In the genomic region with DNA sequence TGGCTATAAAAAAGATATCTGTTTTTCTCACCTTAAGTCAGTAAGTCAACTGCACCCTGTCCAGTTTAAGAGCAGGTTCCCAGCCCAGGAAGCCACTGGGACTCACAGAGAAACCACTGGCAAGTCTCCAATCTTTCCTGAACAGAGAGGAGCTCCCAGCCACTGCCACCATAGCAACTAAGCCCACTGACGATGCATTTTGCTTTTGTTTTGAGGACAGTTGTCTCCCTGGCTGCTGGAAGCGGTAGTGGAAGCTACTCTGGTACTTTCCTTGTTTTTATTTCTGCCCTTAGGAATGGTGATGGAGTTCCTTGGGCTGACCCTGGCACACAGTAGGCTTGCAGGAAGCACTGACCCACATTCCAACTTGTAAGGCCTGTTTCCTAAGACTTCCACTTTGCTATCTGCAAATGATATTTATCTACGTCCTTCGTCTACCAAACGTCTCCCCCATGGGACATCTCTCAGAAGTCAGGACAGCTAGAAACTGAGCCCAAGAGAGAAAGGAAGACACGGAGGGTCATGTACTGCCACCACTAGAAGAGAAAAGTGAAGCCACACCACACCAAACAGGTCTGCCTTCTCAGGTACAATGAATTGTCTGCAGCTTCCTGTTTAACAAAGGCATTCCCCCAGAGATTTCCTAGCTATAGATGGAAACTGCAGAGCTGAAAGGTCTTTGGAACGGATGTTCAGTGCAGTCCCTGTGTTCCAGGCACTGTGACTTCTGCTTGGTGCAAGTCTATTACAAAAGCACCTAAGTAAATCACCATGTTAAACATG, we compare ENCODE assay signal across 21 mouse cellular contexts.
DNase-seq lines count a peak whose midpoint lies in the region; ATAC-seq and TF ChIP-seq lines count a peak whose summit lies in the region.
"Had no signal": no experiment of that assay in that cellular context is flagged by ENCODE, and none has a peak within 500 bp of the region (broad histone marks: within the 10 kb centered on the region; RNA-seq: fewer than 3 reads in every experiment).

No protein-coding gene starts in this region.

- DNase-seq in forebrain, postnatal 0 days: peak; percentile 37
- DNase-seq in midbrain, embryonic 11.5 days (ENCODE audit: low spot score, missing footprints): no peak
- no peak for DNase-seq in frontal cortex, postnatal 14 days (ENCODE audit: low spot score in 2 of 2)
- DNase-seq: adrenal gland, postnatal 14 days; cerebellum, adult 2 months; kidney, adult 18-20 months; kidney, postnatal 14 days; layer of hippocampus, adult 9-11 months; liver; liver, postnatal 0 days; right cerebral cortex, postnatal 25 days; thymus, postnatal 14 days had no signal

- no peaks in the 10 kb centered on the region for H3K9me3 ChIP-seq in forebrain, postnatal 0 days (ENCODE audit: low read length)
- no peaks in the 10 kb centered on the region for H3K9me3 ChIP-seq in forebrain, embryonic 12.5 days
- no peaks in the 10 kb centered on the region for H3K9me3 ChIP-seq in hindbrain, embryonic 13.5 days
- no peaks in the 10 kb centered on the region for H3K9me3 ChIP-seq in hindbrain, embryonic 12.5 days (replicated peaks)
- no peaks in the 10 kb centered on the region for H3K9me3 ChIP-seq in midbrain, embryonic 11.5 days (ENCODE audit: control insufficient read depth, low read length)
- H3K9me3 ChIP-seq in midbrain, embryonic 16.5 days (replicated peaks; ENCODE audit: control insufficient read depth, low read length, poor library complexity, severe bottlenecking): no peaks in the 10 kb centered on the region
- H3K9me3 ChIP-seq: embryonic facial prominence, embryonic 12.5 days; neural tube, embryonic 13.5 days had no signal

- no peak for TF ChIP-seq CTCF in forebrain, postnatal 0 days (IDR thresholded peaks at IDR 0.05; ENCODE audit: low read depth)

- ATAC-seq in forebrain, postnatal 0 days: peak; percentile 53; the same call in 1 of the 2 replicates
- ATAC-seq in forebrain, embryonic 12.5 days (ENCODE audit: low FRiP score): no peak
- 0 out of 2 replicates have a peak, but pooled peaks have one; percentile 17 for ATAC-seq in hindbrain, embryonic 13.5 days (ENCODE audit: low FRiP score)
- ATAC-seq in hindbrain, embryonic 12.5 days (ENCODE audit: low FRiP score): no peak
- 0 out of 2 replicates have a peak, but pooled peaks have one; percentile 11 for ATAC-seq in midbrain, embryonic 11.5 days (ENCODE audit: low FRiP score)
- ATAC-seq in midbrain, embryonic 16.5 days: no peak; the same call in 1 of the 2 replicates
- ATAC-seq: activated CD4-positive, CD25-positive, alpha-beta regulatory T cell, adult 4 months; liver, postnatal 0 days; Patski had no signal

- no peak overlapping the region for H3K9ac ChIP-seq in forebrain, postnatal 0 days
- H3K9ac ChIP-seq in forebrain, embryonic 12.5 days: no peak overlapping the region
- H3K9ac ChIP-seq in hindbrain, embryonic 13.5 days: no peak overlapping the region
- no peak overlapping the region for H3K9ac ChIP-seq in hindbrain, embryonic 12.5 days
- no peak overlapping the region for H3K9ac ChIP-seq in midbrain, embryonic 11.5 days (ENCODE audit: low read length)
- no peak overlapping the region for H3K9ac ChIP-seq in midbrain, embryonic 16.5 days (ENCODE audit: low read depth, low read length)
- H3K9ac ChIP-seq: embryonic facial prominence, embryonic 12.5 days; liver, postnatal 0 days; neural tube, embryonic 13.5 days had no signal

- H3K36me3 ChIP-seq in forebrain, postnatal 0 days (ENCODE audit: insufficient read depth): no peaks in the 10 kb centered on the region
- no peaks in the 10 kb centered on the region for H3K36me3 ChIP-seq in forebrain, embryonic 12.5 days (replicated peaks)
- no peaks in the 10 kb centered on the region for H3K36me3 ChIP-seq in hindbrain, embryonic 13.5 days
- no peaks in the 10 kb centered on the region for H3K36me3 ChIP-seq in hindbrain, embryonic 12.5 days
- H3K36me3 ChIP-seq in midbrain, embryonic 11.5 days (ENCODE audit: control insufficient read depth, insufficient read depth, low read length): no peaks in the 10 kb centered on the region
- H3K36me3 ChIP-seq in midbrain, embryonic 16.5 days (ENCODE audit: control insufficient read depth, insufficient read depth, low read length): no peaks in the 10 kb centered on the region
- H3K36me3 ChIP-seq: embryonic facial prominence, embryonic 12.5 days; neural tube, embryonic 13.5 days had no signal

- H3K4me3 ChIP-seq in forebrain, postnatal 0 days (ENCODE audit: low read depth, low read length): no peak overlapping the region
- H3K4me3 ChIP-seq in forebrain, embryonic 12.5 days (replicated peaks): no peak overlapping the region
- no peak overlapping the region for H3K4me3 ChIP-seq in hindbrain, embryonic 13.5 days
- no peak overlapping the region for H3K4me3 ChIP-seq in hindbrain, embryonic 12.5 days
- H3K4me3 ChIP-seq in midbrain, embryonic 11.5 days (ENCODE audit: low read depth, low read length): no peak overlapping the region
- no peak overlapping the region for H3K4me3 ChIP-seq in midbrain, embryonic 16.5 days (ENCODE audit: low read depth, low read length)
- H3K4me3 ChIP-seq in brown adipose tissue, adult 24 weeks (ENCODE audit: insufficient read depth, low read depth, low read length): no peak overlapping the region
- H3K4me3 ChIP-seq: embryonic facial prominence, embryonic 12.5 days; neural tube, embryonic 13.5 days had no signal

- 62% methylated on average over 7 of the region's 7 CpGs for WGBS in forebrain, postnatal 0 days
- WGBS in forebrain, embryonic 12.5 days: 70% methylated on average over 7 of the region's 7 CpGs
- WGBS in hindbrain, embryonic 13.5 days: 61% methylated on average over 7 of the region's 7 CpGs
- WGBS in hindbrain, embryonic 12.5 days: 66% methylated on average over 7 of the region's 7 CpGs
- WGBS in midbrain, embryonic 11.5 days: 63% methylated on average over 7 of the region's 7 CpGs
- 57% methylated on average over 7 of the region's 7 CpGs for WGBS in midbrain, embryonic 16.5 days

- H3K4me1 ChIP-seq in forebrain, postnatal 0 days (ENCODE audit: insufficient read depth): no peaks in the 10 kb centered on the region
- H3K4me1 ChIP-seq in forebrain, embryonic 12.5 days: 0 out of 2 replicates have a peak, but pooled peaks cover 3% of the 10 kb centered on the region
- peaks cover 15% of the 10 kb centered on the region for H3K4me1 ChIP-seq in hindbrain, embryonic 13.5 days (replicated peaks)
- H3K4me1 ChIP-seq in hindbrain, embryonic 12.5 days: no peaks in the 10 kb centered on the region
- no peaks in the 10 kb centered on the region for H3K4me1 ChIP-seq in midbrain, embryonic 11.5 days (ENCODE audit: control insufficient read depth, insufficient read depth, low read length)
- no peaks in the 10 kb centered on the region for H3K4me1 ChIP-seq in midbrain, embryonic 16.5 days (ENCODE audit: control insufficient read depth, insufficient read depth, low read length)
- peaks cover 27% of the 10 kb centered on the region; the same call in 1 of the 2 replicates for H3K4me1 ChIP-seq in brown adipose tissue, adult 24 weeks (ENCODE audit: control insufficient read depth, insufficient read depth, insufficient read length, low read length)
- H3K4me1 ChIP-seq: embryonic facial prominence, embryonic 12.5 days had no signal

- H3K27me3 ChIP-seq in forebrain, postnatal 0 days (ENCODE audit: insufficient read depth, low read length): no peaks in the 10 kb centered on the region
- H3K27me3 ChIP-seq in forebrain, embryonic 12.5 days: no peaks in the 10 kb centered on the region
- H3K27me3 ChIP-seq in hindbrain, embryonic 13.5 days: no peaks in the 10 kb centered on the region
- no peaks in the 10 kb centered on the region for H3K27me3 ChIP-seq in hindbrain, embryonic 12.5 days
- no peaks in the 10 kb centered on the region for H3K27me3 ChIP-seq in midbrain, embryonic 11.5 days (ENCODE audit: control insufficient read depth, insufficient read depth, low read length)
- H3K27me3 ChIP-seq in midbrain, embryonic 16.5 days (ENCODE audit: control insufficient read depth, insufficient read depth, low read depth, low read length): no peaks in the 10 kb centered on the region
- H3K27me3 ChIP-seq: embryonic facial prominence, embryonic 12.5 days; neural tube, embryonic 13.5 days; Patski had no signal

- no peak overlapping the region for H3K27ac ChIP-seq in forebrain, postnatal 0 days (ENCODE audit: low read depth, low read length)
- H3K27ac ChIP-seq in forebrain, embryonic 12.5 days: no peak overlapping the region
- no peak overlapping the region for H3K27ac ChIP-seq in hindbrain, embryonic 13.5 days
- no peak overlapping the region for H3K27ac ChIP-seq in hindbrain, embryonic 12.5 days
- H3K27ac ChIP-seq in midbrain, embryonic 11.5 days (ENCODE audit: low read depth, low read length): no peak overlapping the region
- no peak overlapping the region for H3K27ac ChIP-seq in midbrain, embryonic 16.5 days (ENCODE audit: low read length)
- peak overlapping the region; percentile 94 for H3K27ac ChIP-seq in brown adipose tissue, adult 24 weeks (replicated peaks; ENCODE audit: low read depth, low read length)
- H3K27ac ChIP-seq: embryonic facial prominence, embryonic 12.5 days; neural tube, embryonic 13.5 days had no signal

- no peak overlapping the region for H3K4me2 ChIP-seq in forebrain, postnatal 0 days (ENCODE audit: low read depth)
- no peak overlapping the region for H3K4me2 ChIP-seq in forebrain, embryonic 12.5 days
- no peak overlapping the region for H3K4me2 ChIP-seq in hindbrain, embryonic 13.5 days
- no peak overlapping the region for H3K4me2 ChIP-seq in hindbrain, embryonic 12.5 days (replicated peaks)
- no peak overlapping the region for H3K4me2 ChIP-seq in midbrain, embryonic 11.5 days
- H3K4me2 ChIP-seq in midbrain, embryonic 16.5 days (ENCODE audit: low read length): no peak overlapping the region
- H3K4me2 ChIP-seq: embryonic facial prominence, embryonic 12.5 days; neural tube, embryonic 13.5 days had no signal

Comparison
In these comparisons a context has a peak if more than half of its experiments do, and no peak if none do; other contexts are left out.
1. ATAC-seq: peak in forebrain, postnatal 0 days (single experiment), hindbrain, embryonic 13.5 days (single experiment) and midbrain, embryonic 11.5 days (single experiment); none in forebrain, embryonic 12.5 days (single experiment), hindbrain, embryonic 12.5 days (single experiment) and midbrain, embryonic 16.5 days (single experiment).